11 mouse cellular contexts compared by ENCODE assay signal in genomic region chr16:34535135-34535534, GRCm38 (mm10). TPM values are rescaled to one million over a fixed set of nuclear protein-coding genes. Genes with fewer than 3 reads are reported as not detected.
DNase-seq lines count a peak whose midpoint lies in the region; ATAC-seq lines count a peak whose summit lies in the region.
"Had no signal": no experiment of that assay in that cellular context is flagged by ENCODE, and none has a peak within 500 bp of the region (broad histone marks: within the 10 kb centered on the region; RNA-seq: fewer than 3 reads in every experiment).

No protein-coding gene starts in this region.

- no peaks in the 10 kb centered on the region for H3K9me3 ChIP-seq in forebrain, embryonic 13.5 days (replicated peaks)
- no peaks in the 10 kb centered on the region for H3K9me3 ChIP-seq in forebrain, embryonic 12.5 days
- H3K9me3 ChIP-seq in limb, embryonic 15.5 days: no peaks in the 10 kb centered on the region
- H3K9me3 ChIP-seq in limb, embryonic 10.5 days (replicated peaks): no peaks in the 10 kb centered on the region
- no peaks in the 10 kb centered on the region for H3K9me3 ChIP-seq in embryonic facial prominence, embryonic 10.5 days
- H3K9me3 ChIP-seq: embryonic facial prominence, embryonic 13.5 days; midbrain, embryonic 12.5 days had no signal

- H3K4me1 ChIP-seq in forebrain, embryonic 13.5 days: peaks cover 60% of the 10 kb centered on the region
- peaks cover 41% of the 10 kb centered on the region for H3K4me1 ChIP-seq in forebrain, embryonic 12.5 days
- H3K4me1 ChIP-seq in limb, embryonic 15.5 days: peaks cover 5% of the 10 kb centered on the region; the same call in 1 of the 2 replicates
- peaks cover 22% of the 10 kb centered on the region for H3K4me1 ChIP-seq in limb, embryonic 10.5 days
- H3K4me1 ChIP-seq in embryonic facial prominence, embryonic 10.5 days: peaks cover 46% of the 10 kb centered on the region

- no peak overlapping the region for H3K4me3 ChIP-seq in forebrain, embryonic 13.5 days
- H3K4me3 ChIP-seq in forebrain, embryonic 12.5 days (replicated peaks): no peak overlapping the region
- no peak overlapping the region for H3K4me3 ChIP-seq in limb, embryonic 15.5 days
- H3K4me3 ChIP-seq in limb, embryonic 10.5 days: no peak overlapping the region
- H3K4me3 ChIP-seq in embryonic facial prominence, embryonic 10.5 days: no peak overlapping the region
- H3K4me3 ChIP-seq: embryonic facial prominence, embryonic 13.5 days; midbrain, embryonic 12.5 days had no signal

- H3K36me3 ChIP-seq in forebrain, embryonic 13.5 days (ENCODE audit: poor library complexity, severe bottlenecking): no peaks in the 10 kb centered on the region
- H3K36me3 ChIP-seq in forebrain, embryonic 12.5 days (replicated peaks): no peaks in the 10 kb centered on the region
- no peaks in the 10 kb centered on the region for H3K36me3 ChIP-seq in limb, embryonic 15.5 days
- no peaks in the 10 kb centered on the region for H3K36me3 ChIP-seq in limb, embryonic 10.5 days
- H3K36me3 ChIP-seq in embryonic facial prominence, embryonic 10.5 days (replicated peaks): no peaks in the 10 kb centered on the region
- H3K36me3 ChIP-seq: embryonic facial prominence, embryonic 13.5 days; midbrain, embryonic 12.5 days had no signal

- H3K27me3 ChIP-seq in forebrain, embryonic 13.5 days: no peaks in the 10 kb centered on the region
- H3K27me3 ChIP-seq in forebrain, embryonic 12.5 days: no peaks in the 10 kb centered on the region
- H3K27me3 ChIP-seq in limb, embryonic 15.5 days: no peaks in the 10 kb centered on the region
- no peaks in the 10 kb centered on the region for H3K27me3 ChIP-seq in limb, embryonic 10.5 days (ENCODE audit: low read depth, poor library complexity, severe bottlenecking)
- H3K27me3 ChIP-seq in embryonic facial prominence, embryonic 10.5 days (replicated peaks; ENCODE audit: low read depth, poor library complexity, severe bottlenecking): no peaks in the 10 kb centered on the region
- H3K27me3 ChIP-seq: embryonic facial prominence, embryonic 13.5 days; midbrain, embryonic 12.5 days had no signal

- H3K27ac ChIP-seq in forebrain, embryonic 13.5 days: 0 out of 2 replicates have a peak overlapping the region, but pooled peaks have one; percentile 10
- no peak overlapping the region for H3K27ac ChIP-seq in forebrain, embryonic 12.5 days
- 0 out of 2 replicates have a peak overlapping the region, but pooled peaks have one; percentile 11 for H3K27ac ChIP-seq in limb, embryonic 15.5 days
- no peak overlapping the region; the same call in 1 of the 2 replicates for H3K27ac ChIP-seq in limb, embryonic 10.5 days
- no peak overlapping the region for H3K27ac ChIP-seq in embryonic facial prominence, embryonic 10.5 days (replicated peaks)
- H3K27ac ChIP-seq: embryonic facial prominence, embryonic 13.5 days; midbrain, embryonic 12.5 days had no signal

- H3K4me2 ChIP-seq in forebrain, embryonic 13.5 days: no peak overlapping the region
- H3K4me2 ChIP-seq in forebrain, embryonic 12.5 days: no peak overlapping the region
- H3K4me2 ChIP-seq in limb, embryonic 15.5 days: no peak overlapping the region
- H3K4me2 ChIP-seq: embryonic facial prominence, embryonic 13.5 days; midbrain, embryonic 12.5 days had no signal

- ATAC-seq in forebrain, embryonic 13.5 days: no peak
- ATAC-seq in forebrain, embryonic 12.5 days (ENCODE audit: low FRiP score): no peak
- ATAC-seq in limb, embryonic 15.5 days (ENCODE audit: insufficient number of reproducible peaks, low FRiP score, low TSS enrichment, low read depth): no peak

- no peak for DNase-seq in limb, embryonic 10.5 days (ENCODE audit: low spot score)
- peak; percentile 56 for DNase-seq in embryonic facial prominence, embryonic 10.5 days (ENCODE audit: low spot score)
- DNase-seq in lung, postnatal 4 days: peak; percentile 24 to 47
- no peak for DNase-seq in yolk sac, embryonic 10.5 days (ENCODE audit: low spot score)
- DNase-seq in left cerebral cortex, adult 8-10 months (ENCODE audit: low spot score in 2 of 2): no peak
- DNase-seq: layer of hippocampus, adult 9-11 months had no signal

- H3K9ac ChIP-seq in forebrain, embryonic 13.5 days: 0 out of 2 replicates have a peak overlapping the region, but pooled peaks have one; percentile 3
- no peak overlapping the region for H3K9ac ChIP-seq in forebrain, embryonic 12.5 days
- no peak overlapping the region for H3K9ac ChIP-seq in limb, embryonic 15.5 days
- H3K9ac ChIP-seq: embryonic facial prominence, embryonic 13.5 days; midbrain, embryonic 12.5 days had no signal

- 58% methylated on average over 7 of the region's 7 CpGs for WGBS in forebrain, embryonic 13.5 days
- WGBS in forebrain, embryonic 12.5 days: 69% methylated on average over 7 of the region's 7 CpGs
- 29% methylated on average over 7 of the region's 7 CpGs for WGBS in limb, embryonic 15.5 days
- 34% methylated on average over 7 of the region's 7 CpGs for WGBS in limb, embryonic 10.5 days
- WGBS in embryonic facial prominence, embryonic 10.5 days: 40% methylated on average over 7 of the region's 7 CpGs

RNA-seq across cellular contexts. Expression of gene Kalrn, which starts 38.2 kb away (rescaled TPM):
- polyA plus RNA-seq in forebrain, embryonic 13.5 days (2015; fragmentation: Nextera tagmentation; extraction: Ambion mirVana): 31.5 and 34.4 TPM in 2 replicates
- 26.7 and 30.0 TPM in 2 replicates for polyA plus RNA-seq in forebrain, embryonic 12.5 days (2016; fragmentation: Nextera tagmentation; extraction: Ambion mirVana)
- 9.2 and 9.8 TPM in 2 replicates for polyA plus RNA-seq in limb, embryonic 15.5 days (2015; fragmentation: Nextera tagmentation; extraction: Ambion mirVana)
- 8.0 and 8.3 TPM in 2 replicates for polyA plus RNA-seq in limb, embryonic 10.5 days (2016; fragmentation: Nextera tagmentation; extraction: Ambion mirVana)
- polyA plus RNA-seq in embryonic facial prominence, embryonic 10.5 days (2016; fragmentation: Nextera tagmentation; extraction: Ambion mirVana): 12.9 and 14.8 TPM in 2 replicates
- 100 to 1,000 TPM; 485 to 551 (median 491) TPM for total RNA-seq in left cerebral cortex, adult 8-10 months (2022)

Comparison
In these comparisons a context has a peak if more than half of its experiments do, and no peak if none do; other contexts are left out.
1. H3K27ac ChIP-seq: peak in forebrain, embryonic 13.5 days (single experiment) and limb, embryonic 15.5 days (single experiment); none in forebrain, embryonic 12.5 days (single experiment), limb, embryonic 10.5 days (single experiment) and embryonic facial prominence, embryonic 10.5 days (single experiment).
2. DNase-seq: peak in embryonic facial prominence, embryonic 10.5 days (single experiment) and lung, postnatal 4 days (2 of 2); none in limb, embryonic 10.5 days (single experiment), yolk sac, embryonic 10.5 days (single experiment) and left cerebral cortex, adult 8-10 months (0 of 2).